Comparison of ENCODE assay signal across 9 mouse cellular contexts in the genomic region with DNA sequence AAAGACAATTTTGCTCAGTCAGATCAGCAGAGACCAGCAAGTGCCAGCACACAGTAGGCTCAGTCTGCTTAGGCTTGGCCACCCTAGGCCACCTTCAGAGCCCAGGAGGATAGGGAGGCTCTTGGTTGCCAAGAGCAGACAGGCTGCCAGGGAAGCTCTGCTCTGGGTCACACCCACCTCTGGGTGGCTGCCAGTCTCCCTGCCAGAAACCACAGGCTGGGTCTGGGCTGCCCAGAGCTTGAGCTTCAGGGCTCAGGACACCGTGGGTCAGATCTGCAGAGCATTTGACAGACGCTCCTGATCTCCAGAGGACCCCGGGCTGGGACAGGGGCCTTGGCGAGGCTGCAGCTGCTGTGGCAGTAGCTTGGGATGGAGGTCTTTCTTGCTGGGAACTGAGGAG. TPM values are rescaled to one million over a fixed set of nuclear protein-coding genes. Genes with fewer than 3 reads are reported as not detected.
DNase-seq lines count a peak whose midpoint lies in the region; ATAC-seq and TF ChIP-seq lines count a peak whose summit lies in the region.
"Had no signal": no experiment of that assay in that cellular context is flagged by ENCODE, and none has a peak within 500 bp of the region (broad histone marks: within the 10 kb centered on the region; RNA-seq: fewer than 3 reads in every experiment).

A gene (plus strand): TSS at position 255 of the 400 bp plus-strand sequence.

- H3K9ac ChIP-seq in liver, adult 2 months (ENCODE audit: low read depth, low read length): no peak within 1 kb of the TSS
- no peak within 1 kb of the TSS for H3K9ac ChIP-seq in liver, postnatal 0 days (replicated peaks)
- H3K9ac ChIP-seq in stomach, postnatal 0 days (ENCODE audit: low read length): no peak within 1 kb of the TSS

- no peak for TF ChIP-seq CTCF in liver, adult 2 months (IDR thresholded peaks at IDR 0.05; ENCODE audit: low read depth, low read length)
- no peak for TF ChIP-seq CTCF in liver, postnatal 0 days (IDR thresholded peaks at IDR 0.05; ENCODE audit: low read depth)
- no peak for TF ChIP-seq CTCF in stomach, postnatal 0 days (IDR thresholded peaks at IDR 0.05; ENCODE audit: low read depth)

- no peaks in the 10 kb centered on the region for H3K36me3 ChIP-seq in liver, adult 2 months (ENCODE audit: control insufficient read depth, insufficient read depth, low read length)
- no peaks in the 10 kb centered on the region for H3K36me3 ChIP-seq in liver, postnatal 0 days (replicated peaks; ENCODE audit: insufficient read depth, low read length)
- no peaks in the 10 kb centered on the region for H3K36me3 ChIP-seq in stomach, postnatal 0 days (ENCODE audit: control insufficient read depth, insufficient read depth, low read length)

- no peak within 1 kb of the TSS for H3K4me3 ChIP-seq in liver, adult 2 months (ENCODE audit: insufficient read depth, low read depth, low read length)
- H3K4me3 ChIP-seq in liver, postnatal 0 days (ENCODE audit: low read depth, low read length): no peak within 1 kb of the TSS
- no peak within 1 kb of the TSS for H3K4me3 ChIP-seq in stomach, postnatal 0 days (ENCODE audit: low read depth, low read length)

- H3K9me3 ChIP-seq in liver, postnatal 0 days (ENCODE audit: low read length): no peaks in the 10 kb centered on the region
- no peaks in the 10 kb centered on the region for H3K9me3 ChIP-seq in stomach, postnatal 0 days (ENCODE audit: control insufficient read depth, low read length)

- H3K27ac ChIP-seq in liver, adult 2 months (replicated peaks; ENCODE audit: insufficient read depth, low read depth, low read length): no peak within 1 kb of the TSS
- no peak within 1 kb of the TSS for H3K27ac ChIP-seq in liver, postnatal 0 days (ENCODE audit: low read depth)
- no peak within 1 kb of the TSS for H3K27ac ChIP-seq in stomach, postnatal 0 days (replicated peaks)
- H3K27ac ChIP-seq: macrophage had no signal

- no peak within 1 kb of the TSS for H3K4me2 ChIP-seq in liver, postnatal 0 days (ENCODE audit: low read depth, low read length)
- H3K4me2 ChIP-seq in stomach, postnatal 0 days (replicated peaks; ENCODE audit: low read depth): no peak within 1 kb of the TSS

- peak; percentile 71 for DNase-seq in liver, adult 2 months (ENCODE audit: extremely low read depth, low read depth, low spot score)
- no peak for DNase-seq in liver, postnatal 0 days
- peak; percentile 87 for DNase-seq in cerebellum, adult 9-10 months
- DNase-seq in heart, postnatal 4 days: peak; percentile 86
- peak; percentile 28 for DNase-seq in stomach, postnatal 0 days (ENCODE audit: low spot score)
- DNase-seq in frontal cortex, postnatal 25 days (ENCODE audit: low spot score in 2 of 2): no peak
- DNase-seq in layer of hippocampus, adult 18-20 months (ENCODE audit: low spot score in 2 of 2): no peak

- H3K4me1 ChIP-seq in liver, adult 2 months (ENCODE audit: control insufficient read depth, insufficient read depth, low read length): no peaks in the 10 kb centered on the region
- H3K4me1 ChIP-seq in liver, postnatal 0 days (ENCODE audit: insufficient read depth): no peaks in the 10 kb centered on the region
- no peaks in the 10 kb centered on the region for H3K4me1 ChIP-seq in stomach, postnatal 0 days (replicated peaks; ENCODE audit: control insufficient read depth, insufficient read depth)

- H3K79me2 ChIP-seq in liver, adult 2 months (ENCODE audit: control insufficient read depth, insufficient read depth, low read length): no peaks in the 10 kb centered on the region

- WGBS in liver, adult 2 months: 43% methylated on average over 4 of the region's 4 CpGs
- WGBS in liver, postnatal 0 days (ENCODE audit: insufficient replicate concordance): 48% methylated on average over 4 of the region's 4 CpGs
- WGBS in stomach, postnatal 0 days: 66% methylated on average over 4 of the region's 4 CpGs

- H3K27me3 ChIP-seq in liver, adult 2 months (ENCODE audit: control insufficient read depth, insufficient read depth, low read length): no peaks in the 10 kb centered on the region
- no peaks in the 10 kb centered on the region for H3K27me3 ChIP-seq in liver, postnatal 0 days (ENCODE audit: insufficient read depth, low read length)
- no peaks in the 10 kb centered on the region for H3K27me3 ChIP-seq in stomach, postnatal 0 days (ENCODE audit: control insufficient read depth, insufficient read depth, low read length)

- TF ChIP-seq EP300 in liver, postnatal 0 days (IDR thresholded peaks at IDR 0.05; ENCODE audit: low read depth): no peak
- TF ChIP-seq EP300 in stomach, postnatal 0 days (optimal IDR thresholded peaks at IDR 0.05): no peak

- TF ChIP-seq POLR2A in liver, adult 2 months (IDR thresholded peaks at IDR 0.05; ENCODE audit: extremely low read depth, insufficient read depth, low read length): no peak

- ATAC-seq in liver, postnatal 0 days: no peak
- ATAC-seq in stomach, postnatal 0 days (ENCODE audit: low FRiP score, low TSS enrichment): no peak
- ATAC-seq in erythroblast, adult 5-6 weeks (replicated peaks; ENCODE audit: low FRiP score, poor library complexity, severe bottlenecking): no peak

RNA-seq across cellular contexts. Expression of the gene that starts here (rescaled TPM):
- total RNA-seq in liver, adult 2 months (2014; rRNA removed): 0.07 and 0.09 TPM in 2 replicates
- 0.21 and 0.23 TPM in 2 replicates for polyA plus RNA-seq in liver, adult 2 months (2012; rRNA removed)
- polyA plus RNA-seq in liver, postnatal 0 days (2015; fragmentation: Nextera tagmentation; extraction: Ambion mirVana): 0.06 TPM in 1 of 2 replicates, not detected in the other
- 1 to 10 TPM in 1 of 2 experiments, under 1 TPM in 1; 0.98 to 1.5 TPM for total RNA-seq in heart, postnatal 4 days (2021)
- 0.08 and 0.21 TPM in 2 replicates for polyA plus RNA-seq in stomach, postnatal 0 days (2015; fragmentation: Nextera tagmentation; extraction: Ambion mirVana)
- total RNA-seq in layer of hippocampus, adult 18-20 months (2021): not detected
- total RNA-seq in erythroblast, adult 5-6 weeks (2015; ENCODE audit: low replicate concordance): 0.84 TPM in 1 of 2 replicates, not detected in the other
- 0.51 TPM in 1 of 2 replicates, not detected in the other for total RNA-seq in erythroblast, adult 5-6 weeks (2017; ENCODE audit: low replicate concordance)
- polyA plus RNA-seq: macrophage had no signal

Comparison
In these comparisons a context has a peak if more than half of its experiments do, and no peak if none do; other contexts are left out.
1. Peak in DNase-seq in liver, adult 2 months; RNA of the gene not detected or under 1 TPM.
2. Peak in DNase-seq in stomach, postnatal 0 days; RNA of the gene not detected or under 1 TPM.
3. DNase-seq: peak in cerebellum, adult 9-10 months (single experiment) and heart, postnatal 4 days (single experiment); none in liver, postnatal 0 days (single experiment), frontal cortex, postnatal 25 days (0 of 2) and layer of hippocampus, adult 18-20 months (0 of 2).